Comparison of ENCODE assay signal across 8 mouse cellular contexts in the genomic region with DNA sequence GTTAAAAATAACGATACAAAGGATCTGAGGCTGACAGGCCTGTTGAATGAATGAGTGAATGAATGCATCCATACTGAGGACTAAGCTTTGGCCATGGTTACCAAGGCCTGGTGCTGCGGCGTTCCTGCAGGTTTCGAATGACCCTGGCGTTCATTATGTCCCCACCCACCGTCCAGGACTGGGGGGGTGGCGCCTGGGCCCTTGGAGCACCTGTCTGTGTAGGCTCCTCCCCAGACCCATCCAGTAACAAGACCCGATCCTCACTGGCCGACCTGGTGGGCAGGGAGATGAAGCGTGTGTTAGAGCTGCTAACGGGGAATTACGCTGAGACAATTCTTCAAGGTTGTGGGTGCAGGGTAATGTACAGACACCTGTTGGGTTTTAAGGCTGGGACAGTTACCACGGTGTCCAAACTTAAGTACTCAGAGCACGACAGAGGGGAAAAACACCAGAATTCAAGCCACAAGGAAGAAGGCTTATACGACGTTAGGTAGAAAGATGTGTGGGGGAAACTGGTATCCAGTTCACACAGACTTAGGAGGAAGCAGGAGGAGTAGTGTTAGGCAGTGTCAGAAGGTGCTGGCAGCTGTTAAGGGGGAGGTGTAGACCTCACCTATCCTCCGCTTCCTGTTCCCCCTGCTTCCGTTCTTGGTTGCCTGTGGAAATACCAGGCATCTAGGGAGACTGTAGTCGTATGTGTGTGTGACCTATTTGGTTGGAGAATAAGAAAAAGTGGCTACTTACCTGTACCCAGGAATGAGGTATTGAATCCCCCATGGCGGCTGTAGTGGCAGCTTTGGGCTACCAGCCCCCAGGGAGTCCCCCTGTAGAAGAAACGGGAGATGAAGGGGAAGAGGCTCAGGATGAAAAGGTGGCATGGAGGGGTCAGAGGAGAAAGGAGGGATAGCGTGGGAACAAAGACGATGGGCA. TPM values are rescaled to one million over a fixed set of nuclear protein-coding genes. Genes with fewer than 3 reads are reported as not detected.
A peak's percentile ranks its signal among the peaks of the same experiment; 100 is the strongest.
DNase-seq lines count a peak whose midpoint lies in the region; ATAC-seq and TF ChIP-seq lines count a peak whose summit lies in the region.

No protein-coding gene starts in this region.

- peak overlapping the region; percentile 79 for H3K9ac ChIP-seq in forebrain, postnatal 0 days
- H3K9ac ChIP-seq in limb, embryonic 14.5 days (ENCODE audit: low read depth, low read length, severe bottlenecking): peak overlapping the region; percentile 80
- H3K9ac ChIP-seq in stomach, embryonic 15.5 days: no peak overlapping the region

- TF ChIP-seq POLR2A in bone marrow macrophage, adult 2 months (IDR thresholded peaks at IDR 0.05; ENCODE audit: borderline replicate concordance, low read depth, low read length): no peak
- TF ChIP-seq POLR2A in limb, embryonic 14.5 days (IDR thresholded peaks at IDR 0.05; ENCODE audit: borderline replicate concordance, extremely low read depth, insufficient read depth, insufficient read length): no peak

- peak overlapping the region; percentile 46 for H3K4me3 ChIP-seq in bone marrow macrophage, adult 2 months (ENCODE audit: insufficient read depth, low read length)
- H3K4me3 ChIP-seq in forebrain, postnatal 0 days (ENCODE audit: low read depth, low read length): peak overlapping the region; percentile 76; the same call in 1 of the 2 replicates
- H3K4me3 ChIP-seq in limb, embryonic 14.5 days (replicated peaks; ENCODE audit: low read length): peak overlapping the region; percentile 79
- peak overlapping the region; percentile 68; the same call in 1 of the 2 replicates for H3K4me3 ChIP-seq in stomach, embryonic 15.5 days (replicated peaks)

- H3K27ac ChIP-seq in bone marrow macrophage, adult 2 months (ENCODE audit: insufficient read depth, low read depth, low read length): no peak overlapping the region
- H3K27ac ChIP-seq in forebrain, postnatal 0 days (ENCODE audit: low read depth, low read length): peak overlapping the region; percentile 91; the same call in 1 of the 2 replicates
- no peak overlapping the region for H3K27ac ChIP-seq in limb, embryonic 14.5 days (replicated peaks; ENCODE audit: low read depth, low read length)
- peak overlapping the region; percentile 49 for H3K27ac ChIP-seq in stomach, embryonic 15.5 days

- H3K27me3 ChIP-seq in forebrain, postnatal 0 days (ENCODE audit: insufficient read depth, low read length): no peaks in the 10 kb centered on the region
- no peaks in the 10 kb centered on the region for H3K27me3 ChIP-seq in limb, embryonic 14.5 days (ENCODE audit: control insufficient read depth, insufficient read depth, low read length)
- no peaks in the 10 kb centered on the region for H3K27me3 ChIP-seq in stomach, embryonic 15.5 days (replicated peaks)

- peak; percentile 23 for DNase-seq in kidney, adult 18-20 months
- DNase-seq in kidney, postnatal 25 days: no peak
- DNase-seq in forebrain, postnatal 0 days: no peak
- DNase-seq in limb, embryonic 14.5 days (ENCODE audit: low spot score): no peak
- DNase-seq in lung, postnatal 14 days: no peak
- DNase-seq in natural killer cell, adult 2 months (ENCODE audit: low spot score in 2 of 2): no peak

- H3K4me2 ChIP-seq in forebrain, postnatal 0 days (ENCODE audit: low read depth): peak overlapping the region; percentile 97
- peak overlapping the region; percentile 99 for H3K4me2 ChIP-seq in limb, embryonic 14.5 days (replicated peaks; ENCODE audit: low read depth, low read length, severe bottlenecking)
- peak overlapping the region; percentile 97 for H3K4me2 ChIP-seq in stomach, embryonic 15.5 days

- no peaks in the 10 kb centered on the region for H3K9me3 ChIP-seq in forebrain, postnatal 0 days (ENCODE audit: low read length)
- H3K9me3 ChIP-seq in limb, embryonic 14.5 days (ENCODE audit: control insufficient read depth, low read length): no peaks in the 10 kb centered on the region
- no peaks in the 10 kb centered on the region for H3K9me3 ChIP-seq in stomach, embryonic 15.5 days

- 43% methylated on average over 23 of the region's 23 CpGs for WGBS in forebrain, postnatal 0 days
- WGBS in limb, embryonic 14.5 days: 39% methylated on average over 23 of the region's 23 CpGs
- 40% methylated on average over 23 of the region's 23 CpGs for WGBS in stomach, embryonic 15.5 days

- 0 out of 2 replicates have a peak, but pooled peaks have one; percentile 14 for TF ChIP-seq CTCF in bone marrow macrophage, adult 2 months (IDR thresholded peaks at IDR 0.05; ENCODE audit: low read depth, low read length)
- TF ChIP-seq CTCF in forebrain, postnatal 0 days (IDR thresholded peaks at IDR 0.05; ENCODE audit: low read depth): no peak

- H3K36me3 ChIP-seq in forebrain, postnatal 0 days (ENCODE audit: insufficient read depth): peaks cover 63% of the 10 kb centered on the region
- peaks cover 63% of the 10 kb centered on the region for H3K36me3 ChIP-seq in limb, embryonic 14.5 days (ENCODE audit: control insufficient read depth, insufficient read depth, low read length)
- peaks cover 14% of the 10 kb centered on the region for H3K36me3 ChIP-seq in stomach, embryonic 15.5 days

- ATAC-seq in forebrain, postnatal 0 days: peak; percentile 10; the same call in 1 of the 2 replicates
- ATAC-seq in limb, embryonic 14.5 days (ENCODE audit: low FRiP score, low read depth): peak; percentile 12
- peak; percentile 28; the same call in 1 of the 2 replicates for ATAC-seq in stomach, embryonic 15.5 days (ENCODE audit: insufficient read depth, low FRiP score, low read depth)

- peaks cover 18% of the 10 kb centered on the region for H3K4me1 ChIP-seq in bone marrow macrophage, adult 2 months (ENCODE audit: control insufficient read depth, insufficient read depth, low read length)
- peaks cover 9% of the 10 kb centered on the region for H3K4me1 ChIP-seq in forebrain, postnatal 0 days (ENCODE audit: insufficient read depth)
- 0 out of 2 replicates have a peak, but pooled peaks cover 11% of the 10 kb centered on the region for H3K4me1 ChIP-seq in limb, embryonic 14.5 days (ENCODE audit: control insufficient read depth, insufficient read depth, low read length)
- peaks cover 15% of the 10 kb centered on the region for H3K4me1 ChIP-seq in stomach, embryonic 15.5 days

RNA-seq across cellular contexts. Expression of a gene that starts 0.7 kb away (rescaled TPM):
- 36.9 and 39.3 TPM in 2 replicates for polyA plus RNA-seq in bone marrow macrophage, adult 2 months (2012; ENCODE audit: insufficient read depth, insufficient read length, missing spikeins)
- total RNA-seq in forebrain, postnatal 0 days (2014; rRNA removed): 31.6 and 32.8 TPM in 2 replicates
- polyA plus RNA-seq in forebrain, postnatal 0 days (2015; fragmentation: Nextera tagmentation; extraction: Ambion mirVana): 56.7 and 66.3 TPM in 2 replicates
- 53.9 and 68.4 TPM in 2 replicates for polyA plus RNA-seq in limb, embryonic 14.5 days (2012; rRNA removed)
- 20.6 and 20.7 TPM in 2 replicates for polyA plus RNA-seq in limb, embryonic 14.5 days (2014; fragmentation: Nextera tagmentation; extraction: Ambion mirVana)
- polyA plus RNA-seq in stomach, embryonic 15.5 days (2015; fragmentation: Nextera tagmentation; extraction: Ambion mirVana): 21.7 and 23.9 TPM in 2 replicates

RNA-seq across cellular contexts. Expression of a gene that starts 12.0 kb away (rescaled TPM):
- 22.7 and 23.8 TPM in 2 replicates for polyA plus RNA-seq in bone marrow macrophage, adult 2 months (2012; ENCODE audit: insufficient read depth, insufficient read length, missing spikeins)
- 206 and 218 TPM in 2 replicates for total RNA-seq in forebrain, postnatal 0 days (2014; rRNA removed)
- polyA plus RNA-seq in forebrain, postnatal 0 days (2015; fragmentation: Nextera tagmentation; extraction: Ambion mirVana): 371 and 379 TPM in 2 replicates
- polyA plus RNA-seq in limb, embryonic 14.5 days (2012; rRNA removed): 157 and 189 TPM in 2 replicates
- 68.7 and 88.1 TPM in 2 replicates for polyA plus RNA-seq in limb, embryonic 14.5 days (2014; fragmentation: Nextera tagmentation; extraction: Ambion mirVana)
- 53.2 and 62.8 TPM in 2 replicates for polyA plus RNA-seq in stomach, embryonic 15.5 days (2015; fragmentation: Nextera tagmentation; extraction: Ambion mirVana)

RNA-seq across cellular contexts. Expression of a gene that starts 18.3 kb away (rescaled TPM):
- polyA plus RNA-seq in bone marrow macrophage, adult 2 months (2012; ENCODE audit: insufficient read depth, insufficient read length, missing spikeins): 21.0 and 29.4 TPM in 2 replicates
- 34.5 and 44.5 TPM in 2 replicates for total RNA-seq in forebrain, postnatal 0 days (2014; rRNA removed)
- polyA plus RNA-seq in forebrain, postnatal 0 days (2015; fragmentation: Nextera tagmentation; extraction: Ambion mirVana): 65.5 and 69.7 TPM in 2 replicates
- polyA plus RNA-seq in limb, embryonic 14.5 days (2012; rRNA removed): 62.7 and 62.9 TPM in 2 replicates
- 68.0 and 70.3 TPM in 2 replicates for polyA plus RNA-seq in limb, embryonic 14.5 days (2014; fragmentation: Nextera tagmentation; extraction: Ambion mirVana)
- 89.5 and 101 TPM in 2 replicates for polyA plus RNA-seq in stomach, embryonic 15.5 days (2015; fragmentation: Nextera tagmentation; extraction: Ambion mirVana)

RNA-seq across cellular contexts. Expression of a gene that starts 18.3 kb away (rescaled TPM):
- 57.5 and 77.6 TPM in 2 replicates for polyA plus RNA-seq in bone marrow macrophage, adult 2 months (2012; ENCODE audit: insufficient read depth, insufficient read length, missing spikeins)
- 33.0 and 33.2 TPM in 2 replicates for total RNA-seq in forebrain, postnatal 0 days (2014; rRNA removed)
- 21.8 and 22.1 TPM in 2 replicates for polyA plus RNA-seq in forebrain, postnatal 0 days (2015; fragmentation: Nextera tagmentation; extraction: Ambion mirVana)
- 78.6 and 90.5 TPM in 2 replicates for polyA plus RNA-seq in limb, embryonic 14.5 days (2012; rRNA removed)
- polyA plus RNA-seq in limb, embryonic 14.5 days (2014; fragmentation: Nextera tagmentation; extraction: Ambion mirVana): 40.0 and 43.4 TPM in 2 replicates
- 37.8 and 41.4 TPM in 2 replicates for polyA plus RNA-seq in stomach, embryonic 15.5 days (2015; fragmentation: Nextera tagmentation; extraction: Ambion mirVana)

RNA-seq across cellular contexts. Expression of a gene that starts 18.3 kb away (rescaled TPM):
- 36.0 and 46.0 TPM in 2 replicates for polyA plus RNA-seq in bone marrow macrophage, adult 2 months (2012; ENCODE audit: insufficient read depth, insufficient read length, missing spikeins)
- total RNA-seq in forebrain, postnatal 0 days (2014; rRNA removed): 42.9 and 60.2 TPM in 2 replicates
- 23.2 and 32.5 TPM in 2 replicates for polyA plus RNA-seq in forebrain, postnatal 0 days (2015; fragmentation: Nextera tagmentation; extraction: Ambion mirVana)
- 39.9 and 41.6 TPM in 2 replicates for polyA plus RNA-seq in limb, embryonic 14.5 days (2012; rRNA removed)
- 30.8 and 34.2 TPM in 2 replicates for polyA plus RNA-seq in limb, embryonic 14.5 days (2014; fragmentation: Nextera tagmentation; extraction: Ambion mirVana)
- polyA plus RNA-seq in stomach, embryonic 15.5 days (2015; fragmentation: Nextera tagmentation; extraction: Ambion mirVana): 32.3 and 36.4 TPM in 2 replicates

Comparison
In these comparisons a context has a peak if more than half of its experiments do, and no peak if none do; other contexts are left out.
1. H3K27ac ChIP-seq: peak in forebrain, postnatal 0 days (single experiment) and stomach, embryonic 15.5 days (single experiment); none in bone marrow macrophage, adult 2 months (single experiment) and limb, embryonic 14.5 days (single experiment).
2. Peak in every context shown above with its lines, with median percentiles within 50 percentile points of each other: H3K4me3 ChIP-seq, ATAC-seq and H3K4me2 ChIP-seq.